Mouse (Mus musculus) thymus, postnatal 14 days (tissue): ENCODE results near the gene Szrd1.

Experiments
- DNase-seq: peaks from one replicate; pipeline ENCODE4 v3.0.0; 2021

Gene Szrd1

GRCm38 (mm10) chr4:141066709-141067515, 72.7 kb downstream of the Szrd1 start:
- DNase-seq: no peak

GRCm38 (mm10) chr4:141065123-141065522, 74.5 kb downstream of the Szrd1 start:
- DNase-seq: peak; percentile 88

GRCm38 (mm10) chr4:141064104-141064659, 75.4 kb downstream of the Szrd1 start:
- DNase-seq: no peak
